Mouse (Mus musculus): ENCODE results near the gene Stx2. TPM values are rescaled to one million over a fixed set of nuclear protein-coding genes. Genes with fewer than 3 reads are reported as not detected.

Gene Stx2
- 1 to 10 TPM; 2.0 to 2.4 TPM for polyA plus RNA-seq (2017; shearing (Covaris generic))

GRCm38 (mm10) chr5:129008412-129008826 lies at the start of gene Stx2:
Gene Stx2 (minus strand): TSS chr5:129008574.
- peak; percentile 97 for ATAC-seq

DNA sequence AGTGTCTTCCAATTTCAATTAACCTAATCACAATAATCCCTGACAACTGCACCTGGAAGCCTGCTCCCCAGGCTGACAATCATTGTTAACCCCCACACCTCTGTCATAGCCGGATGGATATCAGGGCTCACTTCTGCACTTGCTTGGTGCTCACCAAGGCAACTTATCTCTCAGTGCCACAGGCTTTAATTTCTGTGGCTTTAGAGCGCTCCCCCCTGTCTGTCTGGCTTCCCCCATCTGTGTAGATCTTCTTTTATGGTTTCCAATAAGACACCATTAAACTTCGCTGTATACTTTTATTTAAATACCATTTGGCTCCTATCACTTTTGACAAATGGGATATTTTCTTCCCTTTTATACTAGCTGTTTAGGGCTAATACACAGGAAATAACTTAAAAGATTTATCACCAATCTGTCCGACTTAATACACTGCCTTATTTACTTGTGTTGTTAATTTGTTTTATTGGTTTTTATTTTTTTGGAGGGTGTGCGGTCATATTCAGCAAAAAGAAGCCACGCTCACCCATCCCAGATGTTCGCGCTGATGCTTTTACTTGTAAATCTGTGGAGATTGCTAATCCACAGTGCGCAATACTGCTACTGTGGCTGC lies 46.4 kb upstream of the Stx2 start:
- ATAC-seq: no peak

DNA sequence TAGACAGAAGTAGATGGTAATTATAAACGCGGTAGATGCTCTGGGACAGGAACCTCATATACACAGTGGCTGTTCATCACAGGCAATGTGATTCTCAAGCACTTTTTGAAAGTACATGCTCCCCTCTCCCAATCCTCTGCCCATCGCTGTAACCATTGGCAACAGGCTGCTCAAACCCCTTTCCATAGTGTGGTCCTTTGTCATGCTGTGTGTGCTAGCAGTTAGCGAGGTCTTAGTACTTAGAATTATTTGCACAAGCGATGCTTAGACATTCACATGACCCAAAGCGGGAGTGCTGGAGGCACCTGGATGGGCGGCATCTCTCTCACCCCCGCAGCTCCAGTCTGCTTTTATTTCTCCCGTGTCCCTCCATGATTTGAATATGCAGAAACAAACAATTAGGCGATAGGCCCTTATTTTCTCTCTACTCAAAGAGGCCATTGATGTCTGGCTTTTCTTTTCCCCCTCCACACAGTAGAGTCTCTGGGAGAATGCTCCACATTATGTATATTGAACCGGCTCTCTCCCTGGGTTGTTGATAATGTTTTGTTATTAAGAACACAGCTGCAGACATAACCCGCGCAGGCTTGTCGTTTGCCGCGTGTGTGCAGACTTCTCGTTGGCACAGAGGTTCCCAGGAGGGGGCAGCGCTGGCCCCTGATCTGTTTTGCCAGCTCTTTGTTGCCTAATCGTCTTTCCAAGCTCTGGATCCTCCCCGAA lies 44.4 kb upstream of the Stx2 start:
- ATAC-seq: no peak

DNA sequence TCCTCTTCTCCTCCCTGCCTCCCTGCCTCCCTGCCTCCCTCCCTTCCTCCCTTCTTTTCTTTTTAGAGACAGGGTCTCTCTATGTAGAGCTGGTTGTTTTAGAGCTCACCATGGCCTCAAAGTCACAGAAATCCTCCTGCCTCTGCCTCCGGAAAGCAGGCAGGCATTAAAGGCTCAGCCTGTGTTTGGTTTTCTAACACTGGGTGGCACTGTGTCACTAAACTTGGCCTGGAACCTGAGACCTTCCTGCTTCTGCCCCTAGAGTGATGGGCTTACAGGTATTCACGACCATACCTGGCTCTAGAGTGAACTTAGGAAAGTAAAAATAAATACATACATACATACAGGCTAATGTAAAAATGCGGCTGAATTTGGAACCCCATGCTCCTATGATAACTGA lies 43.5 kb upstream of the Stx2 start:
- no peak for ATAC-seq

DNA sequence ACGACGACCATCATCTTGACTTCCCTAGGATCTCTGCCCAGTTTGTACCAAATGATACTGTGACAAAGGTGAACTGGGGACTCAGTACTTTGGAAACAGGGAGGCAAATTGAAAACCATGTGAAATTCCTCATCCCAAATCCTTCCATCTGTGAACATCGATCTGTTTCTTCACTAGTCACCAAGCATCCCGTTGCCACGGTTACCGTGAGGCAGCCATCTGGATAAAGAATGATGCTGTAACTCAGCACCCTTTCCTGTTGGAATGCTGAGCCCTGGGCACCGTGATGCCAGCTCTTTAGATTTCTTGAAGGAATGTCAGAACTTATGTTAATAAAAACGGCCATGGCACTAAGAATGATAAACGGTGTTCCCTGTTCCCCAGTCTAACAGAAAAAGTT lies 41.0 kb upstream of the Stx2 start:
- no peak for ATAC-seq

- no peak for ATAC-seq
These were observed 37.5 kb upstream of the Stx2 start for GRCm38 (mm10) chr5:129045641-129046580.

GRCm38 (mm10) chr5:129037739-129038138 lies 29.4 kb upstream of the Stx2 start:
- no peak for ATAC-seq

GRCm38 (mm10) chr5:129036678-129037077 lies 28.3 kb upstream of the Stx2 start:
- ATAC-seq: no peak

- ATAC-seq: no peak
These were observed 20.9 kb upstream of the Stx2 start for GRCm38 (mm10) chr5:129029131-129029723.

GRCm38 (mm10) chr5:129026637-129027036 lies 18.3 kb upstream of the Stx2 start:
- ATAC-seq: no peak

GRCm38 (mm10) chr5:129026171-129026570 lies 17.8 kb upstream of the Stx2 start:
- no peak for ATAC-seq

DNA sequence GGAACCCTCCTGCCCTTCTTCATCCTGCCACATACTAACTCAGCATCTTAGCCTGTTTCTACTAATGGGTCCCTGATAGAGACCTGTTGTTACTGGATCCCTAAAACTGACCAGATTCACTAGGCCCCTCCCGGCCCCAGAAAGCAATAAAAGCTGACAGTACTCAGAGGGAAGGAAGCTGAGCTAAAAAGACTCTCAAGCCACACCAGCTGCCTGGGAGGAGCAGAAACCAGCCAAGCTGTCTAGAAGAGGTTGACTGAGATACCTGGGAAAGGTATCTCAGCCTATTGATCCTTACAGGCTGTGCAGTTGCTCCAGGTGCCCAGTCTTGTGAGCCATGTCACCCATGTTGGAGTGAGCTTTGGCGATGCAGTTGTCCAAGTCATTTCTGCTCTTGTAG lies 17.4 kb upstream of the Stx2 start:
- no peak for ATAC-seq

DNA sequence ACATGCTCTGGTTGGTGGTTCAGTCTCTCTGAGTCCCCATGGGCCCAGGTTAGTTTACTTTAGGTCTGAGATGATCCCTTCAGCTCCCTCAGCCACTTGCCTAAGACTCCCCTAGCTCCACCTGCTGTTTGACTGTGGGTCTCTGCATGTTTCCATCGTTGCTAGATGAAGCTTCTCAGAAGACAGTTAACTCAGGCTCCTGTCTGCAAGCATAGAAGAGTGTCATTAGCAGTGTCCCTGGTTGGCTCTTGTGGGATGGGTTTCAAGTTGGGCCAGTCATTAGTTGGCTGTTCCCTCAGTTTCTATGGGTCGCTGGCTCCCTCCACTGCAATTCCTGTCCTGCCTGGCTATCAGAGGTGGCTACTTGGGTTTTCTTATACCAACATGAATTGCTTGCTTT lies 16.7 kb upstream of the Stx2 start:
- ATAC-seq: no peak

- no peak for ATAC-seq
These were observed 12.4 kb upstream of the Stx2 start for GRCm38 (mm10) chr5:129020731-129021130.

GRCm38 (mm10) chr5:129020300-129020668 lies 11.9 kb upstream of the Stx2 start:
- ATAC-seq: peak; percentile 56

- peak; percentile 85 for ATAC-seq
These were observed 11.3 kb upstream of the Stx2 start, which contains the start of gene Ran for GRCm38 (mm10) chr5:129019497-129020299. Gene Ran (plus strand): TSS chr5:129020069.

GRCm38 (mm10) chr5:129018782-129019489 lies 10.6 kb upstream of the Stx2 start:
- no peak for ATAC-seq

GRCm38 (mm10) chr5:129016370-129016769 lies 8.0 kb upstream of the Stx2 start:
- ATAC-seq: no peak

GRCm38 (mm10) chr5:129015540-129015939 lies 7.2 kb upstream of the Stx2 start:
- ATAC-seq: no peak

DNA sequence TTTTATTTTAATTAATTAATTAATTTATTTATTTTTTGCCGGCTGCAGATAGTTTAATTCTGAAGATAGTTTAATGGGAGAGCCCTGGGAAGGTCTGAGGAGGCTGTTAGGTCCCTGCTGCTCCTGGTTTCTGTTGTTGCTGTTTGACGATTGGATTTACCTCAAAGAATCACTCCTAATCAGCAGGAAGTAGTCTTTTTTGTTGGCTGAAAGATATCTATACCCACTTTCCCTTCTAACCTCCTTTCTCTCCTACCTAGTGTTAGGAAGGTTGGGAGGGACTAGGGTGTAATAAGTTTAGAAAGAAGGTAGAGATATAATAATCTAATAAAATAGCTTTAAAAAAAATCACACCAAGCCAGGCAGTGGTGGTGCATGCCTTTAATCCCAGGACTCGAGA lies 6.6 kb upstream of the Stx2 start:
- ATAC-seq: no peak

DNA sequence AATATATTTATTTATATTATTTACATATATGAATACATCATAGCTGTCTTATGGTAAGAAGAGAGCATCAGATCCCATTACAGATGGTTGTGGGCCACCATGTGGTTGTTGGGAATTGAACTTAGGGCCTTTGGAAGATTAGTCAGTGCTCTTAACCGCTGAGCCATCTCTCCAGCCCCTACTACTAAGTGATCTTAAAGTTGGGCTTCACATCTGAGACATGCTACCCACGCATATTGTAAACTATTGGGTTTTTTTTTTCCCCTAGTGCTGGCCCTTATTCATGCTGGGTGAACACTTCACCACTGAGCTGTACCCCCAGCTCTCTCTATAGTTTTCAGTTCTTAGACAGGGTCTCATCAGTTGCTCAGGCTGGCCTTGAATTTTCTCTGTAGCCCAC lies 2.6 kb upstream of the Stx2 start:
- no peak for ATAC-seq
